In genomic region chr9:9104761-9105160, GRCm38 (mm10) we compare ENCODE assay signal across 14 mouse cellular contexts.
DNase-seq lines count a peak whose midpoint lies in the region; ATAC-seq and TF ChIP-seq lines count a peak whose summit lies in the region.
"Had no signal": no experiment of that assay in that cellular context is flagged by ENCODE, and none has a peak within 500 bp of the region (broad histone marks: within the 10 kb centered on the region; RNA-seq: fewer than 3 reads in every experiment).

No protein-coding gene starts in this region.

- TF ChIP-seq CTCF in stomach, postnatal 0 days (IDR thresholded peaks at IDR 0.05; ENCODE audit: low read depth), result no peak

- peak; percentile 20 for DNase-seq in adrenal gland, adult 2 months
- no peak for DNase-seq in adrenal gland, postnatal 25 days
- DNase-seq in lung, postnatal 25 days (ENCODE audit: low spot score), result no peak
- DNase-seq in stomach, postnatal 0 days (ENCODE audit: low spot score), result no peak
- no peak for DNase-seq in urinary bladder, adult 2 months (ENCODE audit: low spot score)
- DNase-seq: cerebellum, adult 18-20 months; gastrocnemius, postnatal 10 days; kidney, adult 9 months had no signal

- no peak overlapping the region for H3K4me2 ChIP-seq in kidney, embryonic 14.5 days (replicated peaks; ENCODE audit: low read depth, low read length)
- no peak overlapping the region for H3K4me2 ChIP-seq in kidney, embryonic 15.5 days
- no peak overlapping the region for H3K4me2 ChIP-seq in lung, embryonic 16.5 days (ENCODE audit: low read depth, low read length)
- H3K4me2 ChIP-seq in stomach, postnatal 0 days (replicated peaks; ENCODE audit: low read depth), result no peak overlapping the region
- H3K4me2 ChIP-seq: liver, embryonic 15.5 days had no signal

- H3K9me3 ChIP-seq in kidney, embryonic 14.5 days (ENCODE audit: control insufficient read depth, low read length), result no peaks in the 10 kb centered on the region
- H3K9me3 ChIP-seq in kidney, embryonic 15.5 days (replicated peaks), result no peaks in the 10 kb centered on the region
- no peaks in the 10 kb centered on the region for H3K9me3 ChIP-seq in lung, embryonic 16.5 days (ENCODE audit: control insufficient read depth, low read length)
- no peaks in the 10 kb centered on the region for H3K9me3 ChIP-seq in stomach, postnatal 0 days (ENCODE audit: control insufficient read depth, low read length)
- H3K9me3 ChIP-seq: liver, embryonic 15.5 days had no signal

- no peak overlapping the region for H3K27ac ChIP-seq in kidney, embryonic 14.5 days (ENCODE audit: low read depth, low read length)
- no peak overlapping the region for H3K27ac ChIP-seq in kidney, embryonic 15.5 days
- H3K27ac ChIP-seq in lung, embryonic 16.5 days (ENCODE audit: low read length), result no peak overlapping the region
- no peak overlapping the region for H3K27ac ChIP-seq in stomach, postnatal 0 days (replicated peaks)
- H3K27ac ChIP-seq: hindbrain, postnatal 0 days; liver, embryonic 15.5 days had no signal

- no peak overlapping the region for H3K9ac ChIP-seq in kidney, embryonic 14.5 days (ENCODE audit: low read depth, low read length)
- H3K9ac ChIP-seq in kidney, embryonic 15.5 days, result no peak overlapping the region
- no peak overlapping the region for H3K9ac ChIP-seq in lung, embryonic 16.5 days (ENCODE audit: low read length)
- no peak overlapping the region for H3K9ac ChIP-seq in stomach, postnatal 0 days (ENCODE audit: low read length)
- H3K9ac ChIP-seq: liver, embryonic 15.5 days had no signal

- no peak overlapping the region for H3K4me3 ChIP-seq in kidney, embryonic 14.5 days (ENCODE audit: low read length)
- no peak overlapping the region for H3K4me3 ChIP-seq in kidney, embryonic 15.5 days (replicated peaks)
- no peak overlapping the region for H3K4me3 ChIP-seq in lung, embryonic 16.5 days (ENCODE audit: low read length)
- no peak overlapping the region for H3K4me3 ChIP-seq in stomach, postnatal 0 days (ENCODE audit: low read depth, low read length)
- H3K4me3 ChIP-seq: liver, embryonic 15.5 days had no signal

- no peak for TF ChIP-seq EP300 in stomach, postnatal 0 days (optimal IDR thresholded peaks at IDR 0.05)

- H3K4me1 ChIP-seq in kidney, embryonic 14.5 days (ENCODE audit: control insufficient read depth, insufficient read depth, low read length), result no peaks in the 10 kb centered on the region
- 0 out of 2 replicates have a peak, but pooled peaks cover 2% of the 10 kb centered on the region for H3K4me1 ChIP-seq in kidney, embryonic 15.5 days
- no peaks in the 10 kb centered on the region for H3K4me1 ChIP-seq in lung, embryonic 16.5 days (replicated peaks; ENCODE audit: control insufficient read depth, insufficient read depth, low read length)
- no peaks in the 10 kb centered on the region for H3K4me1 ChIP-seq in stomach, postnatal 0 days (replicated peaks; ENCODE audit: control insufficient read depth, insufficient read depth)
- H3K4me1 ChIP-seq: liver, embryonic 15.5 days had no signal

- peak; percentile 68; the same call in 1 of the 2 replicates for ATAC-seq in kidney, embryonic 14.5 days (ENCODE audit: low FRiP score, low TSS enrichment)
- no peak; the same call in 1 of the 2 replicates for ATAC-seq in kidney, embryonic 15.5 days (replicated peaks; ENCODE audit: low FRiP score)
- peak; percentile 86 for ATAC-seq in lung, embryonic 16.5 days (ENCODE audit: low read depth)
- peak; percentile 57; the same call in 1 of the 2 replicates for ATAC-seq in stomach, postnatal 0 days (ENCODE audit: low FRiP score, low TSS enrichment)
- ATAC-seq: forebrain, embryonic 14.5 days; hindbrain, postnatal 0 days had no signal

- no peaks in the 10 kb centered on the region for H3K36me3 ChIP-seq in kidney, embryonic 14.5 days (ENCODE audit: control insufficient read depth, insufficient read depth, low read length)
- H3K36me3 ChIP-seq in kidney, embryonic 15.5 days, result no peaks in the 10 kb centered on the region
- H3K36me3 ChIP-seq in lung, embryonic 16.5 days (ENCODE audit: control insufficient read depth, insufficient read depth, low read length), result no peaks in the 10 kb centered on the region
- H3K36me3 ChIP-seq in stomach, postnatal 0 days (ENCODE audit: control insufficient read depth, insufficient read depth, low read length), result no peaks in the 10 kb centered on the region
- H3K36me3 ChIP-seq: liver, embryonic 15.5 days had no signal

- H3K27me3 ChIP-seq in kidney, embryonic 14.5 days (ENCODE audit: control insufficient read depth, insufficient read depth, low read length), result no peaks in the 10 kb centered on the region
- no peaks in the 10 kb centered on the region for H3K27me3 ChIP-seq in kidney, embryonic 15.5 days
- no peaks in the 10 kb centered on the region for H3K27me3 ChIP-seq in lung, embryonic 16.5 days (ENCODE audit: control insufficient read depth, insufficient read depth, low read depth, low read length)
- H3K27me3 ChIP-seq in stomach, postnatal 0 days (ENCODE audit: control insufficient read depth, insufficient read depth, low read length), result no peaks in the 10 kb centered on the region
- H3K27me3 ChIP-seq: liver, embryonic 15.5 days had no signal

- 38% methylated on average over 3 of the region's 3 CpGs for WGBS in kidney, embryonic 14.5 days
- 36% methylated on average over 3 of the region's 3 CpGs for WGBS in kidney, embryonic 15.5 days
- WGBS in lung, embryonic 16.5 days, result 24% methylated on average over 3 of the region's 3 CpGs
- WGBS in stomach, postnatal 0 days, result 43% methylated on average over 3 of the region's 3 CpGs
